Mouse (Mus musculus): ENCODE results near the gene Pik3r6.

Gene Pik3r6

GRCm38 (mm10) chr11:68488256-68488824 lies 14.5 kb upstream of the Pik3r6 start:
- DNase-seq = no peak

DNA sequence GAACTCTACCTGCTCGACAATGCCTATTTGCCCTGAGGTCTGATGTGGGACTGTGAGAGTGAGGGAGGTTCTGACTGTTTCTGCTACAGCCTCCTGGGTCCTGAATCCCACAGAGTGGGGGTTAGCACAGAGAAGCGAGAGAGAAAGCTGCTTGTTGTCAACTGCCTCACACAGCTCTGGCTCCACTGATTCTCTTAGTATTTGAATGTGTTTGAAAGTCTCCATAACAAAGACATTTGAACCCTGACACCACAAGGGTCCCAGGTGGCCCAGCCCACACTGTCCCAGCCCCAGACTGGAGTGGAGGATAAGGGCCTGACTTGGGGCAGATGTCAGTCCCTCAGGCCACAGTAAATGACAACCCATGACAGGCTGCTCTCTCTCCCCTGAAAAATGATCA lies 13.6 kb upstream of the Pik3r6 start:
- no peak for DNase-seq

GRCm38 (mm10) chr11:68492592-68492991 lies 10.2 kb upstream of the Pik3r6 start:
- DNase-seq = no peak

DNA sequence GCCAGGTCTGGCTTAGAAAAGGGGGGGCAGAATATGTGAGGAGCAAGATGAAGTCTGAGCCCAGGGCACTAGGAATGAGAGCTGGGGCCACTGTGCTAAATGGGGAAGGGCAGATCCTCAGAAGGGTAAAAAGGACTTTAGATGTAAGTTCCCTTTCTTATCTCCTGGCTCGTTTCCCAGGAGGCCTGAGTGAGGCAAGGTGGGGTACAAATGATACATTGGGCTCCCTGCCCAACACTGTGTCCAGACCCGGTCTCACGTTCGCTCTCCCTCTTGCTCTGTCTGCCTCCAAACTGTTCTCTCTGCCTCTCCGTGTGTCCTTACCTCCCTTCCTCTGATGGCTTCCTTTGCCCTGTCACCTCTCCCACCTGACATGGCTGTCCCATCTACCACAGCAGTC lies 9.1 kb upstream of the Pik3r6 start:
- DNase-seq = no peak

DNA sequence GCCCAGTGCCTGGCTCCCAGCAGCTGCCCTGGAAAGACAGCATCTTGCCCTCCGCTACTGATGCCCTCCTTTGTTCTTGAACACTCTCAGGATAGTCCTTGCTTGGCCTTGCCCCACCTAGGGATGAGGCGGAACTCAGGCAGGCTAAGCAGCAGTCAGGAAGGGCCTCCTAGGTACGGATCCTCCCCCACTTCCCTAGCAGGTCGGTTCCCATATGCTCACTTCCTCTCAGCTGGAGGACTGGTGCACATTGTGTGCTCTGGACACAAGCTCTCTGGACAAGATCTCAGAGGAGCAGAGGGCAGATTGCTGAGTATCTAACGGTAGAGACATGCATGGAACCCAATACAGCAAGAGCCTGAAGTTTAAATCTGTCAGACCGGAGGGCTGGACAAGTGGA lies 5.7 kb upstream of the Pik3r6 start:
- no peak for DNase-seq

DNA sequence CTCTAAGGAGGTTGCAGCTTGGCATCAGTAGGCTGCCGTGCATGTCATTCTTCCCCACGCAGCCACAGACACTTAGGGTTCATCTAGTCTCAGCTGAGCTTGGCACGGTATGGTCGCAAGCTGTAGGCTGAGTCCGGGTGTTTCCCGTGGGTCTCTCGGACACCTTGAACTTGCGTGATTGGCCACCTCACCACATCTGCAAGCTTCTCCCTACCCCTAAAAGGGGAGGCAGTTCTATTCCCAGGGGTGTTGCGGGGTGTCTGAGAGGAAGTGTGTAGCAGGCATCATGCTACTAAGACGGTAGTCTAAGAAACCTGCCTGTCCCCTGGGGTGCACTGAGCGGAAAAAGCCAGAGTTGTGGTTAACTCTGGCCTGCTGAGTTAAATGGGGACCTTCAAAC lies 4.3 kb upstream of the Pik3r6 start:
- peak; percentile 89 to 92 for DNase-seq

GRCm38 (mm10) chr11:68498999-68499699 lies 3.7 kb upstream of the Pik3r6 start:
- peak; percentile 56 to 62 for DNase-seq

- DNase-seq = no peak
Observed at GRCm38 (mm10) chr11:68500949-68501350, 1.9 kb upstream of the Pik3r6 start.

GRCm38 (mm10) chr11:68502408-68502807 lies 411 bp upstream of the Pik3r6 start:
- DNase-seq = peak; percentile 28 to 35

- DNase-seq = no peak
Observed at GRCm38 (mm10) chr11:68504913-68505312, 2.1 kb downstream of the Pik3r6 start.

GRCm38 (mm10) chr11:68507246-68507645 lies 4.4 kb downstream of the Pik3r6 start:
- DNase-seq = no peak

- DNase-seq = no peak
Observed at GRCm38 (mm10) chr11:68508619-68509018, 5.8 kb downstream of the Pik3r6 start.

- no peak for DNase-seq
Observed at GRCm38 (mm10) chr11:68509194-68509593, 6.4 kb downstream of the Pik3r6 start.

- no peak for DNase-seq
Observed at GRCm38 (mm10) chr11:68513969-68514368, 11.2 kb downstream of the Pik3r6 start.

- no peak for DNase-seq
Observed at GRCm38 (mm10) chr11:68519362-68519761, 16.5 kb downstream of the Pik3r6 start.

DNA sequence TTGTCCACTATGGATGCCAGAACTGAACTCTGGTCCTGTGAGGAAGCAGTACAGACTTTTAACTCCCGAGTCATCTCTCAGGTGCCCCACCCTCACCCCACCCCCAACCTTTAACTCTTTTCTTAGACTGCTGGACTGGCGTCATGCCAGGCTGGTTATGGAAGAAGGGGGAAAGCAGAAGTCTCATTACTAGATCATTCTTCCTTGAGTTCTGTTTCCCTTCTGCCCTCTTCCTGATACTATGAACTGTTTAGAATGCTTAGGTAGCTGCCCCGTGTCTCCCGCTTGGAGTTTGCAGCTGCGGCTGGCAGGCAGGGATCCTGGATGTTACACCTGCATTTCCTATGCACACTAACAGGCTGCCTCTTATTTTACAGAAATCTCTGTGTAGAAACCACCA lies 17.0 kb downstream of the Pik3r6 start:
- peak; percentile 20 to 28 for DNase-seq

GRCm38 (mm10) chr11:68520439-68520838 lies 17.6 kb downstream of the Pik3r6 start:
- DNase-seq = no peak

DNA sequence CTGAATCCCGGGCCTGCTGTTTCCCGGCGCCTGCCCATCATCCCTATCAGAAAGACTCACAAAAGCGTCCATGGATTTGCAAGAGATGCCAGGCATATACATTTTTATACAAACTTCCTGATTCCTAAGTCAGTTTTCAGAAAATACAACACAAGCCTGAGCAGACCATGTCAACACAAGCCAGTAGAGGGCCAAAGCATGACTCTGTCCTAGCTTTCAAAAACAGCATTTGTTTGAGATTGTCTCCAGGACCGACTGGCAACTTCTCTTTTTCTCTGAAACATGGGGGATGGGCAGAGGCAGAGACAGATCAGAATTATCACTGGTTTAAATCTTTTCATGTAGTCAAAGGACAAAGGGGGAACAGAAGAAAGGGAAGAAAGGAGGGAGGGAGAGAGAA lies 18.5 kb downstream of the Pik3r6 start:
- peak; percentile 27 to 38 for DNase-seq

DNA sequence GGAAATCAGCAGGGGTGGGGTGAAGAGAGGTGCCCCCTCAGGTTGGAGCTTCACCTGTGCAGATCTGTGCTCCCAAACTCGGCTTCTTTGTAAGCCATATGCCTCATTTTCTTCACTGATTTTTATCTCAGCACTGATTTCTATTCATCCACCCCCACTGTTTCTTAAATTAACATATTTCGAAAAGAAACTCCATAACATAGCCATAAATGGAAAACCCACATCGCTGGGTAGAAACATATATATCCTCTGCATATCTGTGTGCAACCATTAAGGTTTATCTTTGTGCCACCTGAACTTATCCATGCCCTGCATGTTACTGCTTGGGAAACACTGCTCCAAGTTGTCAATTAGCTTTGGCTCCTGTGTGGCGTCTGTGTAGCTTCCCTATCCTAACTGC lies 23.6 kb downstream of the Pik3r6 start:
- DNase-seq = no peak

DNA sequence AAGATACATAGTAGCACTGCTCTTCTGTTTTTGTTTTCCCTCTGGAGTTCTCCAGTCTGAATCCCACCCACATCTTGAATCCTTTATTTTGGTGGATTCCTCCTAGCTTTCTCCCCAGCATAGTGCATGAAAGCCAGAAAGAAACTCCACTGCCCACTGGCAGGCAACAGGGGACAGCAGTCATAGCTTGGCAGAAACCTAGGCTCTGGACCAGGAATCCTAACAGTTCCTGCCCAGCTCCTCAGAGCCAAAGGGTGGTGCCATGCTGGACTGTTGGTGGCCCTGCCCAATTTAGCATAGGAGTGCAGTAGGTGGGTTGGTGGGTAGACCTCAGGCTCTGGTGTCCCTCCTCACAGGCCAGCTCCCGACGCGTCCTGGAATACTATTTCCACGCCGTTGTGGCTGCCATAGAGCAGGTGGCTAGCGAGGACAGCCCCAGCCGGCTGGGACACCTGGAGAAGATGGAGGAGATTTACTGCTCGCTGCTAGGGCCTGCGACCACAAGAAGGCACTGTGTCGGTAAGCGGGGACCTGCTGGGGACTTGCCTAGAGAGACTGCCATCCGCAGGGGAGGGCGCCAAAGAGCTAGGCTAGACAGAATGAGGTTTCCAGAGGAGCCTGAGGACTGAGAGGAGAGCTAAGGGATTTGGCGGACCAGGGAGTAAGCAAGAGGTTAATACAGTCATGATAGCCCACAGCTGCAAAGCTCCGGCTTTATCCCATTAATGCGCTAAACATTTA lies 28.4 kb downstream of the Pik3r6 start:
- DNase-seq = peak; percentile 28 to 40

DNA sequence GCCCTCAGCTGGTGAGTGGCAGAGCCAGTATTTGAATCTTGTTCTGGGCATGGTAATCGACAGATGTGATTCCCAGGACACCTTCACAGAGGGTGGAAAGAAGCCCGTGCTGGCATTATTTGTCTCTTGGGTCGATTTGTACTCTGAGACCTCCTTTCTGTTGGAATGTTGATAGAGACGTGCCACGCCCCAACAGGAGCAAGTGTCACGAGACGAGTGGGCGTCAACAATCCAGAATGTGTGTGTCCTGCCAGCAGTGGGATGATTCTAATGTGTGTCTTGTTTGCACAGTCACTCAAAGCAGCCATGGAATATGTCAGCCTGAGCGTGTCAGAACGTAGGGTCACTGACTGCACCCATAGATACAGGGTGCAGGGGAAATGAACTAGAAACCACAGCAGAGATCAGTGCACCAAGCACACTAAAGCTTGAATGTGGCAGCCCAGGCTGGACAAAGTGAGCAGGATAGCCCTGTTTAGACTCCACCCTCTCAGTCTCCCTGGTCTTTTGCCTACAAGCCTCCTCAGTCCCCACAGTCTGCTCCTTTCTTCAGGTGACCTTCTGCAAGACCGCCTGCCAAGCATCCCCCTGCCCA lies 29.2 kb downstream of the Pik3r6 start:
- no peak for DNase-seq

- DNase-seq = no peak
Observed at GRCm38 (mm10) chr11:68532773-68533172, 30.0 kb downstream of the Pik3r6 start.

- no peak for DNase-seq
Observed at GRCm38 (mm10) chr11:68533971-68534475, 31.2 kb downstream of the Pik3r6 start.

- DNase-seq = no peak
Observed at GRCm38 (mm10) chr11:68536026-68536425, 33.2 kb downstream of the Pik3r6 start.

Data from B cell, adult 2 months (primary cell).